Mouse (Mus musculus): ENCODE results near the gene Bcl2l12.

DNA sequence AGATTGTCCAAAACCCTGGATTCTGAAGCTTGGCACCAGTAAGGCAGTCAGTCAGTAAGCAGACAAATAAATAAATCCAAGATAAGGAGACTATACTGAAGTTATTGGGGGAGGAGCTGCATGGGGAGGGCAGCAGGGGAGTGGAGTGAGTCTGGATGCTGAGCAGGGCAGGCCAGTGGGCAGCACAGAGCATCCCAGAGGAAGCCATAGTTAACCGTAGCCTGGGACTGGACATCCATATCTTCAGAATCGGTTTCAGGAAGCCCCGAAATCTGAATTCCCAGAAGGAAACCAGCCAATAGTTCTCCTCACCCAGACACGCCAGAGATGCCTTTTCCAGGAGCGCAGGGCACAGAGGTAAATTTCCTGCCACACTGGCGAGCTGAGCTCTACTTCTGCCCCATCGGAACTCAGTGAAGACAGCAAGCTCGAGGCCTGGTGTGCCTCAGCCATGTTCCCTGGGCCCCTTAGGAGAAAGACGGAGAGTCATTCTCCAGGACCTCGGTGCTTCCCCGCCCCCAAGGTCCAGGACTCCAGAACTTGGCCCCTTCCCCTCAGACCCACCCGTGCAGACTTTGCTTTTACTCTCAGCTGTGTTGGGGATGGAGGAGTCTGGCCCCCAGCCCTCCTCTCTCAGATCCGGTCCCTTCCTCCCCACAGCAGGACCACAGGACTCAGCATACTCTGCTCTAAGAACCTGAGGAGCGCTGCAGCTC, 24.9 kb downstream of the Bcl2l12 start:
- no peak for TF ChIP-seq GATA1 (IDR thresholded peaks at IDR 0.05; ENCODE audit: borderline replicate concordance, low read length)
- no peak for TF ChIP-seq FLI1 (IDR thresholded peaks at IDR 0.05; ENCODE audit: low read length)
